Mouse (Mus musculus) CH12.LX (cell line): Measurements from ENCODE around the gene Gm20388. TPM values are rescaled to one million over a fixed set of nuclear protein-coding genes. Genes with fewer than 3 reads are reported as not detected.

Experiments used
- DNase-seq: peaks from one replicate; pipeline ENCODE4 v3.0.0-alpha.2; 2013; ENCODE audit errors: extremely low read depth
- H3K27ac ChIP-seq: 2 replicates; pipeline ENCODE4 v1.5.1; 2012; ENCODE audit warnings: low read depth, mild to moderate bottlenecking, control low read depth, moderate library complexity; ENCODE audit not compliant: insufficient read depth
- H3K27me3 ChIP-seq: replicated peaks from 2 replicates; pipeline ENCODE3; 2012; ENCODE audit warnings: inconsistent platforms
- H3K36me3 ChIP-seq, 2 experiments: replicated peaks in 1 of 2; 2 replicates each; pipeline versions ENCODE3 to v1.6.1; 2012; ENCODE audit warnings: inconsistent platforms in 1 of 2, low read length in 1 of 2, mild to moderate bottlenecking in 1 of 2, mixed read lengths in 1 of 2, moderate library complexity in 1 of 2; ENCODE audit not compliant: control insufficient read depth in 1 of 2, insufficient read depth in 1 of 2
- H3K4me1 ChIP-seq, 2 experiments: 2 replicates each; pipeline ENCODE4 v1.6.1; 2012; ENCODE audit warnings: inconsistent platforms in 1 of 2, moderate library complexity in 1 of 2; ENCODE audit not compliant: insufficient read depth in 2 of 2, control insufficient read depth in 1 of 2
- H3K4me2 ChIP-seq: 2 replicates; pipeline ENCODE4 v1.6.1; 2012; ENCODE audit warnings: low read depth, mild to moderate bottlenecking, control low read depth; ENCODE audit not compliant: poor library complexity, insufficient read depth, severe bottlenecking
- H3K4me3 ChIP-seq, 3 experiments: fragments of 150-350 bp in 1 of 3; sonication (generic) in 1 of 3; replicated peaks in 1 of 3; 2 replicates each; pipeline versions ENCODE3 to v1.5.1; 2011 to 2012; ENCODE audit warnings: low read depth in 2 of 3, low read length in 2 of 3, mild to moderate bottlenecking in 2 of 3, moderate library complexity in 2 of 3, control low read depth in 1 of 3, improper control_type of control experiment in 1 of 3, inconsistent platforms in 1 of 3, mixed read lengths in 1 of 3; ENCODE audit not compliant: poor library complexity in 1 of 3
- H3K79me2 ChIP-seq: replicated peaks from 2 replicates; pipeline ENCODE4 v1.6.1; 2012; ENCODE audit warnings: mild to moderate bottlenecking, moderate library complexity; ENCODE audit not compliant: control insufficient read depth, poor library complexity, insufficient read depth, severe bottlenecking; ENCODE audit errors: extremely low read depth
- H3K9ac ChIP-seq: 2 replicates; pipeline ENCODE4 v1.6.1; 2012; ENCODE audit warnings: low read depth, mild to moderate bottlenecking, control low read depth, moderate library complexity; ENCODE audit not compliant: insufficient read depth
- H3K9me3 ChIP-seq: replicated peaks from 2 replicates; pipeline ENCODE3; 2012; ENCODE audit warnings: low read length, inconsistent platforms, mixed read lengths
- BHLHE40 ChIP-seq: IDR thresholded peaks from 2 replicates; pipeline ENCODE4 v1.6.1; 2011; ENCODE audit warnings: mild to moderate bottlenecking, low read depth, low read length, improper control_type of control experiment
- CHD1 ChIP-seq: IDR thresholded peaks from 2 replicates; pipeline ENCODE4 v1.6.1; 2012; ENCODE audit warnings: low read depth, low read length, improper control_type of control experiment, inconsistent platforms
- CHD2 ChIP-seq: IDR thresholded peaks from 2 replicates; pipeline ENCODE4 v1.6.1; 2011; ENCODE audit warnings: low read length, improper control_type of control experiment
- CTCF ChIP-seq, 2 experiments: IDR thresholded peaks in 1 of 2; conservative IDR thresholded peaks in 1 of 2; 2 replicates each; pipeline ENCODE4 v1.5.1; 2011 to 2012; ENCODE audit warnings: low read depth in 2 of 2, low read length in 2 of 2, improper control_type of control experiment in 1 of 2, inconsistent platforms in 1 of 2, mild to moderate bottlenecking in 1 of 2, moderate library complexity in 1 of 2
- E2F4 ChIP-seq: IDR thresholded peaks from 2 replicates; pipeline ENCODE4 v1.6.1; 2011; ENCODE audit warnings: low read depth, low read length, improper control_type of control experiment; ENCODE audit not compliant: insufficient replicate concordance
- ELF1 ChIP-seq: IDR thresholded peaks from 2 replicates; pipeline ENCODE4 v1.6.1; 2014; ENCODE audit warnings: low read depth, mild to moderate bottlenecking, inconsistent platforms, low read length, improper control_type of control experiment
- EP300 ChIP-seq: IDR thresholded peaks from 2 replicates; pipeline ENCODE4 v1.6.1; 2011; ENCODE audit warnings: low read length, improper control_type of control experiment
- ETS1 ChIP-seq: conservative IDR thresholded peaks from 2 replicates; pipeline ENCODE4 v1.6.1; 2012; ENCODE audit warnings: low read depth, mild to moderate bottlenecking, inconsistent platforms, low read length, improper control_type of control experiment, moderate library complexity
- HCFC1 ChIP-seq: IDR thresholded peaks from 2 replicates; pipeline ENCODE4 v1.6.1; 2012; ENCODE audit warnings: low read depth, mild to moderate bottlenecking, inconsistent platforms, low read length, improper control_type of control experiment
- IRF4 ChIP-seq: IDR thresholded peaks from 2 replicates; pipeline ENCODE4 v1.6.1; 2014; ENCODE audit warnings: low read depth, mild to moderate bottlenecking, inconsistent platforms, low read length, improper control_type of control experiment
- JUN ChIP-seq: IDR thresholded peaks from 2 replicates; pipeline ENCODE4 v1.6.1; 2011; ENCODE audit warnings: low read depth, mild to moderate bottlenecking, low read length, improper control_type of control experiment, moderate library complexity; ENCODE audit not compliant: insufficient read depth
- JUND ChIP-seq: conservative IDR thresholded peaks from 2 replicates; pipeline ENCODE4 v1.6.1; 2011; ENCODE audit warnings: low read depth, low read length, improper control_type of control experiment
- MAFK ChIP-seq: IDR thresholded peaks from 2 replicates; pipeline ENCODE4 v1.6.1; 2011; ENCODE audit warnings: low read length, improper control_type of control experiment; ENCODE audit not compliant: insufficient replicate concordance
- MAX ChIP-seq: IDR thresholded peaks from 2 replicates; pipeline ENCODE4 v1.6.1; 2011; ENCODE audit warnings: low read length, improper control_type of control experiment
- MAZ ChIP-seq: IDR thresholded peaks from 2 replicates; pipeline ENCODE4 v1.6.1; 2012; ENCODE audit warnings: low read depth, mild to moderate bottlenecking, inconsistent platforms, low read length, improper control_type of control experiment, moderate library complexity
- MEF2A ChIP-seq: IDR thresholded peaks from 2 replicates; pipeline ENCODE4 v1.6.1; 2014; ENCODE audit warnings: low read depth, mild to moderate bottlenecking, inconsistent platforms, low read length, improper control_type of control experiment, borderline replicate concordance
- MYC ChIP-seq: IDR thresholded peaks from 2 replicates; pipeline ENCODE4 v1.6.1; 2011; ENCODE audit warnings: low read depth, mild to moderate bottlenecking, improper control_type of control experiment, low read length
- NELFE ChIP-seq: IDR thresholded peaks from 2 replicates; pipeline ENCODE4 v1.6.1; 2011; ENCODE audit warnings: low read depth, low read length, improper control_type of control experiment
- NRF1 ChIP-seq: IDR thresholded peaks from 2 replicates; pipeline ENCODE4 v1.6.1; 2014; ENCODE audit warnings: low read depth, mild to moderate bottlenecking, inconsistent platforms, low read length, improper control_type of control experiment, moderate library complexity
- PAX5 ChIP-seq: IDR thresholded peaks from 2 replicates; pipeline ENCODE4 v1.6.1; 2012; ENCODE audit warnings: low read length, inconsistent platforms, mixed read lengths
- POLR2A ChIP-seq: IDR thresholded peaks from 2 replicates; pipeline ENCODE4 v1.6.1; 2011; ENCODE audit warnings: low read depth, mild to moderate bottlenecking, improper control_type of control experiment, low read length
- POLR2AphosphoS2 ChIP-seq: IDR thresholded peaks from 2 replicates; pipeline ENCODE4 v1.6.1; 2011; ENCODE audit warnings: low read depth, low read length, improper control_type of control experiment
- RAD21 ChIP-seq: IDR thresholded peaks from 2 replicates; pipeline ENCODE4 v1.6.1; 2011; ENCODE audit warnings: low read depth, mild to moderate bottlenecking, low read length, improper control_type of control experiment, moderate library complexity
- RCOR1 ChIP-seq: conservative IDR thresholded peaks from 2 replicates; pipeline ENCODE4 v1.6.1; 2012; ENCODE audit warnings: low read depth, mild to moderate bottlenecking, inconsistent platforms, low read length, improper control_type of control experiment
- SMC3 ChIP-seq: IDR thresholded peaks from 2 replicates; pipeline ENCODE4 v1.6.1; 2011; ENCODE audit warnings: low read depth, low read length, improper control_type of control experiment
- TBP ChIP-seq: conservative IDR thresholded peaks from 2 replicates; pipeline ENCODE4 v1.6.1; 2011; ENCODE audit warnings: low read depth, low read length, improper control_type of control experiment
- UBTF ChIP-seq: IDR thresholded peaks from 2 replicates; pipeline ENCODE4 v1.6.1; 2012; ENCODE audit warnings: low read depth, mild to moderate bottlenecking, inconsistent platforms, low read length, improper control_type of control experiment, moderate library complexity
- USF2 ChIP-seq: conservative IDR thresholded peaks from 2 replicates; pipeline ENCODE4 v1.6.1; 2011; ENCODE audit warnings: low read depth, low read length, improper control_type of control experiment
- ZNF384 ChIP-seq: IDR thresholded peaks from 2 replicates; pipeline ENCODE4 v1.6.1; 2012; ENCODE audit warnings: low read depth, low read length, improper control_type of control experiment, inconsistent platforms
- dilution Hi-C: fragments of 300-500 bp; cut with MboI; formaldehyde crosslinking; loops from 2 replicates; pipeline ENCODE4 v1.14.3; 2020; ENCODE audit warnings: low sequenced_read_pairs; ENCODE audit not compliant: extremely low pct_unique_long_range_greater_than_20kb, extremely low pct_ligation_motif_present
- in situ Hi-C: fragments of 300-500 bp; cut with MboI; formaldehyde crosslinking; loops from 3 replicates; pipeline ENCODE4 v1.14.3; 2019; ENCODE audit warnings: low sequenced_read_pairs, low pct_ligation_motif_present, low pct_unique_long_range_greater_than_20kb, mixed read lengths
- polyA plus RNA-seq: library from polyadenylated mRNA; unstranded; fragments of >175 nt; gene quantifications from 2 replicates; pipeline ENCODE4 v1.2.1, GENCODE M21; 2012; ENCODE audit warnings: low read depth; ENCODE audit not compliant: insufficient read length
- total RNA-seq, 2 experiments: library from RNA; depleted of rRNA; stranded (reverse); fragments of 300-350 nt in 1 of 2; fragments of >200 nt in 1 of 2; gene quantifications; 2 replicates each; pipeline ENCODE4 v1.2.3; 2012 to 2014

The Gm20388 gene
- total and polyA plus RNA-seq, 3 experiments = 14.8 to 26.3 (median 22.2) TPM

- dilution Hi-C loops (no loop called here), in situ Hi-C loops (no loop called here)
- TF ChIP-seq MAX (no peak), POLR2A (no peak), IRF4 (no peak), USF2 (no peak), RAD21 (no peak), ETS1 (no peak), JUN (no peak), CHD2 (no peak), ZNF384 (no peak), UBTF (no peak), PAX5 (no peak), MAZ (no peak), BHLHE40 (no peak), NELFE (no peak), CTCF (conservative IDR thresholded peaks at IDR 0.05 in 1 of 2, IDR thresholded peaks at IDR 0.05 in 1 of 2; ENCODE audit: low read depth in 2 of 2, low read length in 2 of 2) (no peak), TBP (no peak), E2F4 (no peak), CHD1 (no peak)
- no peak overlapping the region for H3K4me2 ChIP-seq
- peaks cover 0 to 2% of the 10 kb centered on the region in 2 experiments; a peak in 1 of 4 replicates for H3K4me1 ChIP-seq
- H3K27me3 ChIP-seq = peaks cover 68% of the 10 kb centered on the region
- no peak for DNase-seq
- no peaks in the 10 kb centered on the region for H3K36me3 ChIP-seq
- H3K27ac ChIP-seq = no peak overlapping the region
- no peaks in the 10 kb centered on the region for H3K79me2 ChIP-seq
- H3K9ac ChIP-seq = no peak overlapping the region
- H3K9me3 ChIP-seq = peaks cover 23% of the 10 kb centered on the region
- no peak overlapping the region for H3K4me3 ChIP-seq
Measured at GRCm38 (mm10) chr8:121727164-121727563, 1816.5 kb downstream of the Gm20388 start.

- no peak within 1 kb of the TSS for H3K4me2 ChIP-seq
- TF ChIP-seq NRF1 (no peak), MAFK (no peak), IRF4 (no peak), POLR2AphosphoS2 (no peak), ETS1 (no peak), CHD1 (no peak), E2F4 (no peak), SMC3 (no peak), HCFC1 (no peak), CHD2 (no peak), MAZ (no peak), MEF2A (no peak), JUND (no peak), ZNF384 (no peak), ELF1 (no peak), EP300 (no peak), RCOR1 (no peak), MYC (no peak), CTCF (conservative IDR thresholded peaks at IDR 0.05 in 1 of 2, IDR thresholded peaks at IDR 0.05 in 1 of 2; ENCODE audit: low read depth in 2 of 2, low read length in 2 of 2) (no peak)
- H3K9me3 ChIP-seq = peaks cover 23% of the 10 kb centered on the region
- no peak within 1 kb of the TSS for H3K4me3 ChIP-seq
- no peak within 1 kb of the TSS for H3K9ac ChIP-seq
- H3K4me1 ChIP-seq = no peaks in the 10 kb centered on the region
- no peak within 1 kb of the TSS for H3K27ac ChIP-seq
- dilution Hi-C loops = no loop called here
- DNase-seq = no peak
- H3K79me2 ChIP-seq = no peaks in the 10 kb centered on the region
- in situ Hi-C loops = no loop called here
- H3K27me3 ChIP-seq = peaks cover 68% of the 10 kb centered on the region
- no peaks in the 10 kb centered on the region for H3K36me3 ChIP-seq
Measured at GRCm38 (mm10) chr8:121729323-121729722, 1818.7 kb downstream of the Gm20388 start, which contains the start of gene Jph3. Jph3 (plus strand) TSS chr8:121729623.
